Mouse (Mus musculus) liver, embryonic 16.5 days (tissue): Measurements from ENCODE around the gene Stk32b. TPM values are rescaled to one million over a fixed set of nuclear protein-coding genes. Genes with fewer than 3 reads are reported as not detected.

ENCODE experiments used
- polyA plus RNA-seq: library from polyadenylated mRNA; unstranded; fragments of >200 nt; fragmentation: Nextera tagmentation; extraction: Ambion mirVana; gene quantifications from 2 replicates; pipeline ENCODE4 v1.2.1, GENCODE M21; 2015

The Stk32b gene
- polyA plus RNA-seq, 1 experiment from 2014 or later = 0.51 TPM

Other genes starting within 250 kb of the Stk32b start
- gene Cytl1, start 18.3 kb upstream of the Stk32b start, polyA plus RNA-seq = 0.13 TPM in 1 of 2 replicates, not detected in the other
- gene Msx1, start 107.4 kb upstream of the Stk32b start, polyA plus RNA-seq = 0.12 TPM in 1 of 2 replicates, not detected in the other